Mouse (Mus musculus) megakaryocyte, embryonic 14.5 days (primary cell): ENCODE results near the gene Gm29776.

ENCODE experiments used
- FLI1 ChIP-seq: IDR thresholded peaks from 2 replicates; pipeline ENCODE4 v1.6.1; 2012; ENCODE audit warnings: low read length, inconsistent platforms, mixed read lengths
- GATA1 ChIP-seq: IDR thresholded peaks from 3 replicates; pipeline ENCODE4 v1.6.1; 2012; ENCODE audit warnings: mixed read lengths, low read length, inconsistent platforms, borderline replicate concordance

DNA sequence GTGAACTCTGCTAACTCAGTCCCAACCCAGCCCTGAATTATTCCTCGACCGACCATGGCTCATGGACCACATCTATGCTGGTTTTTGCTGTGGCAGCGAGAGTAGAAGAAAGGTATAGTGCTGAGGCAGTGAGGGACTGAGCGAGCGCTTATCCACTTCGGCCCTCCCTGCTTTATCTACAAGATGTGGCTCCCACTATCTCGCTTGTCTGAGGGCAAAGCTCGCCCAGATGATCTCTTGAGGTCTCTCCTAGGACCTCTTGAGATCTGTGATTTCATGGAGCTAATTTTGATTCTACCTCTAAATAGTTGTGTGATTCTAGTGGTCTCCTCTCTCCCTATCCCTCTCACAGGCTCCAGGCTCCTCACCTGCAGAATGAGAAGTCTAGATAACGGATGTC is 10.4 kb upstream of the Gm29776 start:
- TF ChIP-seq GATA1 (no peak), FLI1 (no peak)
